In genomic region chr1:139064711-139065110, GRCm38 (mm10) we compare ENCODE assay signal across 29 mouse cellular contexts.
DNase-seq lines count a peak whose midpoint lies in the region; ATAC-seq and TF ChIP-seq lines count a peak whose summit lies in the region.
"Had no signal": no experiment of that assay in that cellular context is flagged by ENCODE, and none has a peak within 500 bp of the region (broad histone marks: within the 10 kb centered on the region; RNA-seq: fewer than 3 reads in every experiment).

No protein-coding gene starts in this region.

- no peak for TF ChIP-seq POLR2A in liver, adult 2 months (IDR thresholded peaks at IDR 0.05; ENCODE audit: extremely low read depth, insufficient read depth, low read length)

- no peak overlapping the region for H3K9ac ChIP-seq in kidney, embryonic 16.5 days (replicated peaks; ENCODE audit: low read length)
- no peak overlapping the region for H3K9ac ChIP-seq in liver, adult 2 months (ENCODE audit: low read depth, low read length)
- no peak overlapping the region for H3K9ac ChIP-seq in liver, embryonic 11.5 days (ENCODE audit: low read depth, low read length)
- H3K9ac ChIP-seq: embryonic facial prominence, embryonic 13.5 days; heart, embryonic 12.5 days; hindbrain, embryonic 13.5 days; limb, embryonic 13.5 days; liver, embryonic 13.5 days; neural tube, embryonic 15.5 days had no signal

- WGBS in kidney, embryonic 16.5 days: 78% methylated on average over 2 of the region's 2 CpGs
- WGBS in liver, adult 2 months: 45% methylated on average over 2 of the region's 2 CpGs
- WGBS in liver, embryonic 11.5 days: 83% methylated on average over 2 of the region's 2 CpGs

- no peak for ATAC-seq in kidney, embryonic 16.5 days (ENCODE audit: low FRiP score, low TSS enrichment)
- no peak for ATAC-seq in liver, embryonic 11.5 days (replicated peaks; ENCODE audit: low FRiP score)
- ATAC-seq: forebrain, embryonic 16.5 days; intestine, postnatal 0 days; Patski had no signal

- no peak for TF ChIP-seq CTCF in liver, adult 2 months (IDR thresholded peaks at IDR 0.05; ENCODE audit: low read depth, low read length)

- DNase-seq in kidney, adult 11 months: peak; percentile 14
- peak; percentile 74 for DNase-seq in liver, adult 2 months (ENCODE audit: extremely low read depth, low read depth, low spot score)
- no peak for DNase-seq in liver, embryonic 11.5 days (ENCODE audit: low spot score)
- peak; percentile 26 for DNase-seq in 416B (ENCODE audit: low read depth)
- DNase-seq in kidney, postnatal 36 days: peak; percentile 44 to 47
- DNase-seq in urinary bladder, postnatal 4 days (ENCODE audit: low spot score in 2 of 2): no peak
- DNase-seq in natural killer cell, adult 2 months (ENCODE audit: low spot score in 2 of 2): no peak
- DNase-seq: adrenal gland, postnatal 14 days; cerebellum, adult 11-12 months; cerebellum, postnatal 10 days; gastrocnemius, adult 2 months; heart, adult 2 months; heart, postnatal 4 days; liver, embryonic 13.5 days; midbrain, embryonic 14.5 days; retina, postnatal 1 day; right cerebral cortex, postnatal 14 days; thymus, postnatal 14 days had no signal

- no peaks in the 10 kb centered on the region for H3K36me3 ChIP-seq in kidney, embryonic 16.5 days (ENCODE audit: insufficient read depth, low read length)
- H3K36me3 ChIP-seq in liver, adult 2 months (ENCODE audit: control insufficient read depth, insufficient read depth, low read length): peaks cover 14% of the 10 kb centered on the region
- no peaks in the 10 kb centered on the region for H3K36me3 ChIP-seq in liver, embryonic 11.5 days (ENCODE audit: control insufficient read depth, insufficient read depth, low read length)
- H3K36me3 ChIP-seq: embryonic facial prominence, embryonic 13.5 days; neural tube, embryonic 15.5 days had no signal

- no peaks in the 10 kb centered on the region for H3K4me1 ChIP-seq in kidney, embryonic 16.5 days (ENCODE audit: insufficient read depth, low read length)
- no peaks in the 10 kb centered on the region; the same call in 1 of the 2 replicates for H3K4me1 ChIP-seq in liver, adult 2 months (ENCODE audit: control insufficient read depth, insufficient read depth, low read length)
- no peaks in the 10 kb centered on the region for H3K4me1 ChIP-seq in liver, embryonic 11.5 days (replicated peaks; ENCODE audit: control insufficient read depth, insufficient read depth, low read length)
- H3K4me1 ChIP-seq: embryonic facial prominence, embryonic 13.5 days; forebrain, embryonic 10.5 days; limb, embryonic 13.5 days; liver, embryonic 13.5 days; neural tube, embryonic 15.5 days had no signal

- no peak overlapping the region for H3K4me2 ChIP-seq in kidney, embryonic 16.5 days (replicated peaks; ENCODE audit: low read depth, low read length)
- H3K4me2 ChIP-seq in liver, embryonic 11.5 days: no peak overlapping the region
- H3K4me2 ChIP-seq: embryonic facial prominence, embryonic 13.5 days; heart, embryonic 12.5 days; hindbrain, embryonic 13.5 days; limb, embryonic 13.5 days; liver, embryonic 13.5 days; neural tube, embryonic 15.5 days had no signal

- H3K27me3 ChIP-seq in kidney, embryonic 16.5 days (ENCODE audit: insufficient read depth, low read length): no peaks in the 10 kb centered on the region
- H3K27me3 ChIP-seq in liver, adult 2 months (ENCODE audit: control insufficient read depth, insufficient read depth, low read length): no peaks in the 10 kb centered on the region
- no peaks in the 10 kb centered on the region for H3K27me3 ChIP-seq in liver, embryonic 11.5 days (replicated peaks; ENCODE audit: control insufficient read depth, insufficient read depth, low read length)
- H3K27me3 ChIP-seq: embryonic facial prominence, embryonic 13.5 days; heart, embryonic 12.5 days; hindbrain, embryonic 13.5 days; limb, embryonic 13.5 days; liver, embryonic 13.5 days; neural tube, embryonic 15.5 days; Patski had no signal

- H3K4me3 ChIP-seq in kidney, embryonic 16.5 days (ENCODE audit: low read length): no peak overlapping the region
- H3K4me3 ChIP-seq in liver, adult 2 months (ENCODE audit: insufficient read depth, low read depth, low read length): no peak overlapping the region
- H3K4me3 ChIP-seq in liver, embryonic 11.5 days (ENCODE audit: low read depth, low read length): no peak overlapping the region
- H3K4me3 ChIP-seq: embryonic facial prominence, embryonic 13.5 days; forebrain, embryonic 10.5 days; gastrocnemius, adult 2 months; heart, adult 2 months; heart, embryonic 12.5 days; hindbrain, embryonic 13.5 days; limb, embryonic 13.5 days; liver, embryonic 13.5 days; neural tube, embryonic 15.5 days had no signal

- no peaks in the 10 kb centered on the region for H3K79me2 ChIP-seq in liver, adult 2 months (ENCODE audit: control insufficient read depth, insufficient read depth, low read length)

- no peak overlapping the region for H3K27ac ChIP-seq in kidney, embryonic 16.5 days (ENCODE audit: low read length)
- H3K27ac ChIP-seq in liver, adult 2 months (replicated peaks; ENCODE audit: insufficient read depth, low read depth, low read length): no peak overlapping the region
- no peak overlapping the region for H3K27ac ChIP-seq in liver, embryonic 11.5 days (ENCODE audit: low read depth, low read length)
- H3K27ac ChIP-seq: embryonic facial prominence, embryonic 13.5 days; forebrain, embryonic 10.5 days; gastrocnemius, adult 2 months; heart, adult 2 months; hindbrain, embryonic 13.5 days; limb, embryonic 13.5 days; liver, embryonic 13.5 days; neural tube, embryonic 15.5 days had no signal

- no peaks in the 10 kb centered on the region for H3K9me3 ChIP-seq in kidney, embryonic 16.5 days (ENCODE audit: low read length)
- no peaks in the 10 kb centered on the region for H3K9me3 ChIP-seq in liver, embryonic 11.5 days (ENCODE audit: control insufficient read depth, low read length)
- H3K9me3 ChIP-seq: embryonic facial prominence, embryonic 13.5 days; forebrain, embryonic 10.5 days; G1E; heart, embryonic 12.5 days; hindbrain, embryonic 13.5 days; limb, embryonic 13.5 days; liver, embryonic 13.5 days; neural tube, embryonic 15.5 days had no signal

Comparison
In these comparisons a context has a peak if more than half of its experiments do, and no peak if none do; other contexts are left out.
1. DNase-seq: peak in kidney, adult 11 months (single experiment), liver, adult 2 months (single experiment), 416B (single experiment) and kidney, postnatal 36 days (2 of 2); none in liver, embryonic 11.5 days (single experiment), urinary bladder, postnatal 4 days (0 of 2) and natural killer cell, adult 2 months (0 of 2).